Mouse (Mus musculus) limb, embryonic 13.5 days (tissue): ENCODE data around the gene Nox3. TPM values are rescaled to one million over a fixed set of nuclear protein-coding genes. Genes with fewer than 3 reads are reported as not detected.

Experiments
- ATAC-seq: fragments of 200-750 bp; cut with Nextera tagmentation; 2 replicates; pipeline ENCODE4 v1.8.0; 2017; ENCODE audit warnings: low read depth, moderate number of reproducible peaks, moderate TSS enrichment; ENCODE audit not compliant: low FRiP score
- H3K27ac ChIP-seq: fragments of 300-500 bp; sonication (generic); 2 replicates; pipeline ENCODE4 v1.5.1; 2015; ENCODE audit warnings: inconsistent platforms, mild to moderate bottlenecking, moderate library complexity
- H3K27me3 ChIP-seq: fragments of 300-500 bp; sonication (generic); 2 replicates; pipeline ENCODE4 v1.6.1; 2015; ENCODE audit warnings: mild to moderate bottlenecking, inconsistent platforms
- H3K36me3 ChIP-seq: fragments of 300-500 bp; sonication (generic); 2 replicates; pipeline ENCODE4 v1.6.1; 2015; ENCODE audit warnings: inconsistent platforms, mild to moderate bottlenecking, moderate library complexity
- H3K4me1 ChIP-seq: fragments of 300-500 bp; sonication (generic); 2 replicates; pipeline ENCODE4 v1.6.1; 2015; ENCODE audit warnings: inconsistent platforms
- H3K4me2 ChIP-seq: fragments of 300-500 bp; sonication (generic); replicated peaks from 2 replicates; pipeline ENCODE4 v1.6.1; 2015; ENCODE audit warnings: inconsistent platforms, mild to moderate bottlenecking, moderate library complexity
- H3K4me3 ChIP-seq: fragments of 300-500 bp; sonication (generic); 2 replicates; pipeline ENCODE4 v1.5.1; 2015; ENCODE audit warnings: moderate library complexity, mild to moderate bottlenecking, inconsistent platforms
- H3K9ac ChIP-seq: fragments of 300-500 bp; sonication (generic); 2 replicates; pipeline ENCODE4 v1.6.1; 2015; ENCODE audit warnings: mild to moderate bottlenecking, inconsistent platforms
- H3K9me3 ChIP-seq: fragments of 300-500 bp; sonication (generic); 2 replicates; pipeline ENCODE4 v1.6.1; 2016; ENCODE audit warnings: inconsistent platforms
- WGBS: fragments of 180-500 bp; shearing (Covaris S2); methylation state at CpG from one replicate; pipeline ENCODE4 v1.1.7; 2015; 5-methylcytosine and 5-hydroxymethylcytosine counted together
- polyA plus RNA-seq: library from polyadenylated mRNA; unstranded; fragments of >200 nt; fragmentation: Nextera tagmentation; extraction: Ambion mirVana; gene quantifications from 2 replicates; pipeline ENCODE4 v1.2.1, GENCODE M21; 2015

Gene Nox3
- polyA plus RNA-seq, 1 experiment from 2014 or later = not detected

DNA sequence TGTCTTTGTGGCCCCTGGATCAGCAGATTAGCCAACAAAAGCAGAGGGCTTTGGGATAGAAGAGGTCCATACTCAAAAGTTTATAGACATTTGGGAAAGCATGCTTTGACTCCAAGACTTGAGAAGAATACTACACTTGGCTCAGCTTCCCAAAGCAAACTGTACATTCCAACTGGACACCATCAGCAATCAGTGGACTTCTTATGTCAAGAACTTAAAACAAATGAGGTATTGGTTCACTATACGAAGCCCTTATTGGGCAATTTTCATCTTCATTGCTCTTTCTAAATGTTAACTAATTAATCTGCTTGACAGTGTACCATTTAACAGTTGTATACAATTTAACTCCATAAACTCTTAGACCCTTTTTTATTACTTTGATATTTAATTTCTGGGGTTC, 97.7 kb downstream of the Nox3 start:
- no peak for ATAC-seq
- Histone ChIP-seq H3K9me3 (no peaks in the 10 kb centered on the region), H3K27ac (0 out of 2 replicates have a peak overlapping the region, but pooled peaks have one; percentile 28), H3K4me3 (no peak overlapping the region), H3K9ac (no peak overlapping the region), H3K27me3 (no peaks in the 10 kb centered on the region), H3K4me2 (no peak overlapping the region), H3K36me3 (no peaks in the 10 kb centered on the region), H3K4me1 (no peaks in the 10 kb centered on the region)
- WGBS = 80% methylated on average over 1 of the region's 1 CpGs

- 75% methylated on average over 1 of the region's 1 CpGs for WGBS
- no peaks in the 10 kb centered on the region for H3K9me3 ChIP-seq
- H3K4me2 ChIP-seq = no peak overlapping the region
- H3K4me3 ChIP-seq = no peak overlapping the region
- H3K9ac ChIP-seq = no peak overlapping the region
- H3K27ac ChIP-seq = 0 out of 2 replicates have a peak overlapping the region, but pooled peaks have one; percentile 28
- H3K4me1 ChIP-seq = no peaks in the 10 kb centered on the region
- no peaks in the 10 kb centered on the region for H3K27me3 ChIP-seq
- no peaks in the 10 kb centered on the region for H3K36me3 ChIP-seq
- ATAC-seq = no peak
Observed at GRCm38 (mm10) chr17:3597866-3598265, 98.2 kb downstream of the Nox3 start.

- Histone ChIP-seq H3K9me3 (no peaks in the 10 kb centered on the region), H3K36me3 (no peaks in the 10 kb centered on the region), H3K4me3 (no peak overlapping the region), H3K27me3 (no peaks in the 10 kb centered on the region), H3K4me2 (no peak overlapping the region), H3K27ac (no peak overlapping the region; the same call in 1 of the 2 replicates), H3K9ac (no peak overlapping the region), H3K4me1 (no peaks in the 10 kb centered on the region)
- WGBS = 72% methylated on average over 1 of the region's 1 CpGs
- ATAC-seq = no peak
Observed at GRCm38 (mm10) chr17:3597130-3597529, 98.9 kb downstream of the Nox3 start.

Other genes starting within 250 kb of the Nox3 start
- gene Cldn20, start 163.7 kb downstream of the Nox3 start, polyA plus RNA-seq = 0.47 TPM in 1 of 2 replicates, not detected in the other
- gene Tfb1m, start 138.5 kb downstream of the Nox3 start, polyA plus RNA-seq = 17.0 and 18.8 TPM in 2 replicates